Mouse (Mus musculus): ENCODE data around the gene Ccdc121.

DNA sequence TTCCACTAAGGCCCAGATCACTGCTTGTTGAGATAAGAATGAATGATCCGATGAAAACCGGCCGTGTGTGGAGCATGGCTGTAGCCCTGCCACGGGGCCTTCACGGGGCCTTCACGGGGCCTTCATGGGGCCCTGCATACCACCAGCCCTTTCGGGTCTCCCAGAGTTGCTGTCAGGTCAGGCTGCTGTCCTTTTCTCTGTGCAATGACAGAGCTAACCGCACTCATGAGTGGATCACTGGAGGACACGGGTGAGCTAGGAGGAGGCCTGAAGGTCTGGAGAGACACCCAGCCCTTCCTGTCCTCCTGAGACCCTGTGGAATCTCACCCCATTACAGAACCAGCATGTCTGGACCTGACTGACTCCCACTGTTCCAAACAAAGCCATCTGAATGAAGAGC, 6.8 kb upstream of the Ccdc121 start:
- no peak for TF ChIP-seq GATA1 (IDR thresholded peaks at IDR 0.05; ENCODE audit: borderline replicate concordance, low read length)
- TF ChIP-seq CTCF (IDR thresholded peaks at IDR 0.05; ENCODE audit: low read depth, low read length), result no peak
- TF ChIP-seq TAL1 (conservative IDR thresholded peaks at IDR 0.05; ENCODE audit: low read depth, low read length), result no peak
- TF ChIP-seq GATA2 (IDR thresholded peaks at IDR 0.05; ENCODE audit: borderline replicate concordance, low read depth, low read length), result no peak
